Mouse (Mus musculus): ENCODE measurements around the gene Pcdh7. TPM values are rescaled to one million over a fixed set of nuclear protein-coding genes. Genes with fewer than 3 reads are reported as not detected.

Gene Pcdh7
- polyA plus RNA-seq, 1 experiment from 2014 or later: 7.4 TPM

- no peak overlapping the region for H3K9ac ChIP-seq (replicated peaks; ENCODE audit: low read length)
- no peak overlapping the region for H3K4me2 ChIP-seq (ENCODE audit: low read depth, low read length)
- no peaks in the 10 kb centered on the region for H3K27me3 ChIP-seq (ENCODE audit: control insufficient read depth, insufficient read depth, low read length)
- H3K4me1 ChIP-seq (ENCODE audit: control insufficient read depth, insufficient read depth, low read length): no peaks in the 10 kb centered on the region
- no peak overlapping the region for H3K4me3 ChIP-seq (ENCODE audit: low read depth, low read length)
- 47% methylated on average over 3 of the region's 3 CpGs for WGBS
- H3K36me3 ChIP-seq (replicated peaks; ENCODE audit: control insufficient read depth, insufficient read depth, low read depth, low read length): no peaks in the 10 kb centered on the region
- DNase-seq (ENCODE audit: low spot score) (no peak), ATAC-seq (replicated peaks; ENCODE audit: insufficient number of reproducible peaks, low FRiP score, low TSS enrichment, low read depth) (no peak)
- H3K9me3 ChIP-seq (replicated peaks; ENCODE audit: control insufficient read depth, low read length): no peaks in the 10 kb centered on the region
- H3K27ac ChIP-seq (replicated peaks; ENCODE audit: low read depth, low read length): no peak overlapping the region
These were observed 322.1 kb downstream of the Pcdh7 start for GRCm38 (mm10) chr5:58039875-58040274.

- H3K27me3 ChIP-seq (ENCODE audit: control insufficient read depth, insufficient read depth, low read length): no peaks in the 10 kb centered on the region
- no peaks in the 10 kb centered on the region for H3K4me1 ChIP-seq (ENCODE audit: control insufficient read depth, insufficient read depth, low read length)
- 14% methylated on average over 4 of the region's 4 CpGs for WGBS
- DNase-seq (ENCODE audit: low spot score) (no peak), ATAC-seq (replicated peaks; ENCODE audit: insufficient number of reproducible peaks, low FRiP score, low TSS enrichment, low read depth) (no peak)
- H3K36me3 ChIP-seq (replicated peaks; ENCODE audit: control insufficient read depth, insufficient read depth, low read depth, low read length): no peaks in the 10 kb centered on the region
- no peak overlapping the region for H3K9ac ChIP-seq (replicated peaks; ENCODE audit: low read length)
- H3K4me2 ChIP-seq (ENCODE audit: low read depth, low read length): no peak overlapping the region
- no peak overlapping the region for H3K27ac ChIP-seq (replicated peaks; ENCODE audit: low read depth, low read length)
- H3K9me3 ChIP-seq (replicated peaks; ENCODE audit: control insufficient read depth, low read length): no peaks in the 10 kb centered on the region
- no peak overlapping the region for H3K4me3 ChIP-seq (ENCODE audit: low read depth, low read length)
These were observed 326.4 kb downstream of the Pcdh7 start for GRCm38 (mm10) chr5:58044216-58044615.

GRCm38 (mm10) chr5:58081054-58081453 is 363.3 kb downstream of the Pcdh7 start:
- Histone ChIP-seq H3K36me3 (replicated peaks; ENCODE audit: control insufficient read depth, insufficient read depth, low read depth, low read length) (no peaks in the 10 kb centered on the region), H3K4me2 (ENCODE audit: low read depth, low read length) (no peak overlapping the region), H3K4me1 (ENCODE audit: control insufficient read depth, insufficient read depth, low read length) (no peaks in the 10 kb centered on the region), H3K4me3 (ENCODE audit: low read depth, low read length) (no peak overlapping the region), H3K9ac (replicated peaks; ENCODE audit: low read length) (no peak overlapping the region), H3K27me3 (ENCODE audit: control insufficient read depth, insufficient read depth, low read length) (no peaks in the 10 kb centered on the region), H3K27ac (replicated peaks; ENCODE audit: low read depth, low read length) (no peak overlapping the region), H3K9me3 (replicated peaks; ENCODE audit: control insufficient read depth, low read length) (no peaks in the 10 kb centered on the region)
- DNase-seq (ENCODE audit: low spot score) (no peak), ATAC-seq (replicated peaks; ENCODE audit: insufficient number of reproducible peaks, low FRiP score, low TSS enrichment, low read depth) (no peak)
- WGBS: 79% methylated on average over 4 of the region's 4 CpGs

DNA sequence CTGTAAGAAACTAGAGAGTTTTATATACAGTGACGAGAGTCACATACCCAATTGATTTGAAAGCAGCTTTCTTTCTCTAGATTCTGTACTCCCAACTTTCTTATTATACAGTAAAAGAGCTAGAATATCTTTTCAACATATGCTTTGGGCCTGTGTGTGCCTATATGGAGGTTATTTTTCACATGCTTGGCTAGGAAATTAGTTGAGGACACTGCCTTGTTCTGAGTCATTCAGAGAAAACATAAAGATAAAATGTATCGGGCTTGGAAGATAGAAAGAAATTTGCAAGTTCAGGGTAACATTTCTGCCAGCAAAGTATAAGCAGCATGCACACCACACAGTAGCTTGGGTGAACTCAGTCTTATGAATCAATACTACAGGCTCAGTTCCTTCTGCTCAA is 364.5 kb downstream of the Pcdh7 start:
- H3K36me3 ChIP-seq (replicated peaks; ENCODE audit: control insufficient read depth, insufficient read depth, low read depth, low read length): no peaks in the 10 kb centered on the region
- no peak overlapping the region for H3K4me3 ChIP-seq (ENCODE audit: low read depth, low read length)
- H3K9me3 ChIP-seq (replicated peaks; ENCODE audit: control insufficient read depth, low read length): no peaks in the 10 kb centered on the region
- no peak overlapping the region for H3K4me2 ChIP-seq (ENCODE audit: low read depth, low read length)
- 89% methylated on average over 2 of the region's 2 CpGs for WGBS
- H3K27me3 ChIP-seq (ENCODE audit: control insufficient read depth, insufficient read depth, low read length): no peaks in the 10 kb centered on the region
- ATAC-seq (replicated peaks; ENCODE audit: insufficient number of reproducible peaks, low FRiP score, low TSS enrichment, low read depth) (no peak), DNase-seq (ENCODE audit: low spot score) (no peak)
- no peak overlapping the region for H3K27ac ChIP-seq (replicated peaks; ENCODE audit: low read depth, low read length)
- no peak overlapping the region for H3K9ac ChIP-seq (replicated peaks; ENCODE audit: low read length)
- H3K4me1 ChIP-seq (ENCODE audit: control insufficient read depth, insufficient read depth, low read length): no peaks in the 10 kb centered on the region

GRCm38 (mm10) chr5:58083056-58083455 is 365.3 kb downstream of the Pcdh7 start:
- H3K9me3 ChIP-seq (replicated peaks; ENCODE audit: control insufficient read depth, low read length): no peaks in the 10 kb centered on the region
- WGBS: 92% methylated on average over 3 of the region's 3 CpGs
- H3K4me1 ChIP-seq (ENCODE audit: control insufficient read depth, insufficient read depth, low read length): no peaks in the 10 kb centered on the region
- no peaks in the 10 kb centered on the region for H3K36me3 ChIP-seq (replicated peaks; ENCODE audit: control insufficient read depth, insufficient read depth, low read depth, low read length)
- H3K4me2 ChIP-seq (ENCODE audit: low read depth, low read length): no peak overlapping the region
- H3K27ac ChIP-seq (replicated peaks; ENCODE audit: low read depth, low read length): no peak overlapping the region
- ATAC-seq (replicated peaks; ENCODE audit: insufficient number of reproducible peaks, low FRiP score, low TSS enrichment, low read depth) (no peak), DNase-seq (ENCODE audit: low spot score) (no peak)
- H3K9ac ChIP-seq (replicated peaks; ENCODE audit: low read length): no peak overlapping the region
- H3K4me3 ChIP-seq (ENCODE audit: low read depth, low read length): no peak overlapping the region
- no peaks in the 10 kb centered on the region for H3K27me3 ChIP-seq (ENCODE audit: control insufficient read depth, insufficient read depth, low read length)

GRCm38 (mm10) chr5:58083972-58084371 is 366.2 kb downstream of the Pcdh7 start:
- H3K4me1 ChIP-seq (ENCODE audit: control insufficient read depth, insufficient read depth, low read length): no peaks in the 10 kb centered on the region
- no peaks in the 10 kb centered on the region for H3K27me3 ChIP-seq (ENCODE audit: control insufficient read depth, insufficient read depth, low read length)
- H3K36me3 ChIP-seq (replicated peaks; ENCODE audit: control insufficient read depth, insufficient read depth, low read depth, low read length): no peaks in the 10 kb centered on the region
- no peak overlapping the region for H3K4me2 ChIP-seq (ENCODE audit: low read depth, low read length)
- no peak for ATAC-seq (replicated peaks; ENCODE audit: insufficient number of reproducible peaks, low FRiP score, low TSS enrichment, low read depth)
- no peak for DNase-seq (ENCODE audit: low spot score)
- H3K4me3 ChIP-seq (ENCODE audit: low read depth, low read length): no peak overlapping the region
- no peaks in the 10 kb centered on the region for H3K9me3 ChIP-seq (replicated peaks; ENCODE audit: control insufficient read depth, low read length)
- WGBS: 74% methylated on average over 6 of the region's 6 CpGs
- H3K27ac ChIP-seq (replicated peaks; ENCODE audit: low read depth, low read length): no peak overlapping the region
- H3K9ac ChIP-seq (replicated peaks; ENCODE audit: low read length): no peak overlapping the region

DNA sequence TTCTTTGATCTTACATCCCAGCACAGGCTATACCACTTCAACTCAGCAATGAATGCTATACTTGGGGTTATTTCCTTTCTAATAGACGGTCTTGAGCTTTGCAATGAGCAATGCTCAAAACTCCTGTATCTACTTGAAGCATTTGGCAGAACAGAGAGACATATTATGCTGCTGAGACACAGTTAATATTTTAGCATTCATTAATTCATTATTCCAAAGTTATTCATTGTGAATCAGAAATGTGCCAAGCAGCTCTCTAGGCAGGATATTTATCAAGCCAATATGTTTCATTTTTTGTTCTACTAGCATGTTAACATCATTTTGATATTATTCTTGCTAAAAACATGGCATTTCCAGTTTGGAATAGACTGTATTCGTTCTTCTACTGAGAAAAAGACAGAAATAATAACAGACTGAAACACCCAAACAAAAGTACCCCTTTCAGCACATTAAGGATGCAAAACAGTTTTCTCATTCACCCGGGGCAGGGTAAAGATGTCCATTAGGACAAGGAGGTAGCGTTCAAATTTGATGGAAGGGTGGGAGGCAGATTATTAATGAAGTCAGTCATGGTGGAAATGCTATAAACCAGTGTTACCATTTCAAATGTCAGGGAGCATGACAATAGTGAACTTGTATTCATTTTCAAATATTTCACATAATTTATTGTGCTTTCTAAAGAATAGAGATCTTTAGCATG is 391.0 kb downstream of the Pcdh7 start:
- WGBS: 82% methylated on average over 4 of the region's 4 CpGs
- Histone ChIP-seq H3K9me3 (replicated peaks; ENCODE audit: control insufficient read depth, low read length) (no peaks in the 10 kb centered on the region), H3K9ac (replicated peaks; ENCODE audit: low read length) (no peak overlapping the region), H3K27ac (replicated peaks; ENCODE audit: low read depth, low read length) (no peak overlapping the region), H3K36me3 (replicated peaks; ENCODE audit: control insufficient read depth, insufficient read depth, low read depth, low read length) (no peaks in the 10 kb centered on the region), H3K4me3 (ENCODE audit: low read depth, low read length) (no peak overlapping the region), H3K4me2 (ENCODE audit: low read depth, low read length) (no peak overlapping the region), H3K27me3 (ENCODE audit: control insufficient read depth, insufficient read depth, low read length) (no peaks in the 10 kb centered on the region), H3K4me1 (ENCODE audit: control insufficient read depth, insufficient read depth, low read length) (no peaks in the 10 kb centered on the region)
- ATAC-seq (replicated peaks; ENCODE audit: insufficient number of reproducible peaks, low FRiP score, low TSS enrichment, low read depth) (no peak), DNase-seq (ENCODE audit: low spot score) (no peak)

GRCm38 (mm10) chr5:58116096-58116495 is 398.3 kb downstream of the Pcdh7 start:
- no peak overlapping the region for H3K9ac ChIP-seq (replicated peaks; ENCODE audit: low read length)
- no peak overlapping the region for H3K4me2 ChIP-seq (ENCODE audit: low read depth, low read length)
- 55% methylated on average over 3 of the region's 3 CpGs for WGBS
- H3K4me3 ChIP-seq (ENCODE audit: low read depth, low read length): no peak overlapping the region
- no peaks in the 10 kb centered on the region for H3K27me3 ChIP-seq (ENCODE audit: control insufficient read depth, insufficient read depth, low read length)
- no peaks in the 10 kb centered on the region for H3K4me1 ChIP-seq (ENCODE audit: control insufficient read depth, insufficient read depth, low read length)
- no peak for DNase-seq (ENCODE audit: low spot score)
- H3K27ac ChIP-seq (replicated peaks; ENCODE audit: low read depth, low read length): no peak overlapping the region
- H3K9me3 ChIP-seq (replicated peaks; ENCODE audit: control insufficient read depth, low read length): no peaks in the 10 kb centered on the region
- no peak for ATAC-seq (replicated peaks; ENCODE audit: insufficient number of reproducible peaks, low FRiP score, low TSS enrichment, low read depth)
- H3K36me3 ChIP-seq (replicated peaks; ENCODE audit: control insufficient read depth, insufficient read depth, low read depth, low read length): no peaks in the 10 kb centered on the region
